Mouse (Mus musculus) E14TG2a.4 (cell line): ENCODE measurements at regions not wholly inside any gene's neighbourhood (a gene's known extent, or its start where the extent isn't known, plus 50 kb on each side); places are given as distances from the start of the nearest gene placed in this dataset.

Experiments used
- CTCF ChIP-seq: conservative IDR thresholded peaks from 2 replicates; pipeline ENCODE4 v1.5.1; 2014; ENCODE audit warnings: low read length
- NANOG ChIP-seq: IDR thresholded peaks from 2 replicates; pipeline ENCODE4 v1.6.1; 2014; ENCODE audit warnings: borderline replicate concordance, low read length, mixed read lengths

DNA sequence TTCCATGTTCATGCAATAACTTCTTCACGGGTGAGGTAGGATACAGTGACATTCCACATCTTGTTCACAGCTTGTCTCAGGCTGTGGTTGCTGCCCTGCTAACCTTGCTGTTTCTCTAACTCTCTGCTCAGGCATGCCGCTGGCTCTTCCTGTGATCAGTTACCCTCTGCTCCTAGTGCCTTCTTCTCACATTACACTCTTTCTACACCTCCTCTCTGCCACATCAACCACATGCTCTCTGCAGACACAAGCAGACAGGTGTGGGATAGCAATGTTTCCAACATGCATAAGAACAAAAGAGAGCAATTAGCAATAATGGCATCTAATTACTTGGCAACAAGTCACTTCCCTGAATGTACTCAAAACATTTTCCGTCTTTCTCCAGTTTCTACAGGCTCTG lies 128.7 kb downstream of the Nfkbiz start:
- no peak for TF ChIP-seq CTCF
- TF ChIP-seq NANOG, result no peak
